Mouse (Mus musculus): ENCODE measurements at regions not wholly inside any gene's neighbourhood (a gene's known extent, or its start where the extent isn't known, plus 50 kb on each side); places are given as distances from the start of the nearest gene placed in this dataset. TPM values are rescaled to one million over a fixed set of nuclear protein-coding genes. Genes with fewer than 3 reads are reported as not detected.

Small RNA genes lying in the stretch of these regions (microRNA-seq; reads per million reads assigned to microRNA genes)
- gene Gm24054: not detected

All from stomach, embryonic 15.5 days (tissue).